Mouse (Mus musculus) liver, embryonic 14.5 days (tissue): ENCODE data around the gene Dock6. TPM values are rescaled to one million over a fixed set of nuclear protein-coding genes. Genes with fewer than 3 reads are reported as not detected.
"Not testable (repeated sequence)": the region's sequence is repeated elsewhere in the genome, so short reads cannot be mapped to it uniquely, and the experiment has no call there.

Experiments
- ATAC-seq: fragments of 200-750 bp; cut with Nextera tagmentation; 2 replicates; pipeline ENCODE4 v1.8.0; 2017; ENCODE audit warnings: moderate number of reproducible peaks, mild to moderate bottlenecking, moderate library complexity; ENCODE audit not compliant: insufficient read depth
- DNase-seq, 3 experiments: peaks; one replicate each; pipeline ENCODE4 v3.0.0-alpha.2; 2012 to 2013; ENCODE audit warnings: low read depth in 3 of 3, low spot score in 3 of 3
- H3K27ac ChIP-seq: fragments of 300-500 bp; sonication (generic); 2 replicates; pipeline ENCODE4 v1.5.1; 2014; ENCODE audit warnings: moderate library complexity, mild to moderate bottlenecking, control low read depth, inconsistent platforms
- H3K27me3 ChIP-seq: fragments of 300-500 bp; sonication (generic); 2 replicates; pipeline ENCODE4 v1.6.1; 2014; ENCODE audit warnings: mild to moderate bottlenecking, low read length, moderate library complexity; ENCODE audit not compliant: control insufficient read depth, insufficient read depth
- H3K36me3 ChIP-seq: fragments of 300-500 bp; sonication (generic); replicated peaks from 2 replicates; pipeline ENCODE4 v1.6.1; 2014; ENCODE audit warnings: low read depth; ENCODE audit not compliant: control insufficient read depth, insufficient read depth
- H3K4me1 ChIP-seq, 2 experiments: fragments of 200-500 bp in 1 of 2; fragments of 300-500 bp in 1 of 2; sonication (generic) in 1 of 2; replicated peaks; 2 replicates each; pipeline ENCODE4 v1.6.1; 2012 to 2014; ENCODE audit warnings: antibody characterized with exemption in 1 of 2, inconsistent platforms in 1 of 2, low read length in 1 of 2; ENCODE audit not compliant: control insufficient read depth in 2 of 2, insufficient read depth in 2 of 2
- H3K4me2 ChIP-seq: fragments of 300-500 bp; sonication (generic); 2 replicates; pipeline ENCODE4 v1.6.1; 2014; ENCODE audit warnings: low read depth, mild to moderate bottlenecking, control low read depth, moderate library complexity
- H3K4me3 ChIP-seq, 2 experiments: fragments of 200-500 bp in 1 of 2; fragments of 300-500 bp in 1 of 2; sonication (generic) in 1 of 2; 2 replicates each; pipeline ENCODE4 v1.5.1; 2012 to 2014; ENCODE audit warnings: low read depth in 2 of 2, low read length in 2 of 2, mild to moderate bottlenecking in 2 of 2, control low read depth in 1 of 2, inconsistent platforms in 1 of 2, moderate library complexity in 1 of 2; ENCODE audit not compliant: insufficient read depth in 1 of 2
- H3K9ac ChIP-seq: fragments of 300-500 bp; sonication (generic); replicated peaks from 2 replicates; pipeline ENCODE4 v1.6.1; 2014; ENCODE audit warnings: mild to moderate bottlenecking, control low read depth, moderate library complexity
- H3K9me3 ChIP-seq: fragments of 300-500 bp; sonication (generic); 2 replicates; pipeline ENCODE4 v1.6.1; 2016; ENCODE audit warnings: low read length, mixed read lengths; ENCODE audit not compliant: control insufficient read depth
- CTCF ChIP-seq: IDR thresholded peaks from 2 replicates; pipeline ENCODE4 v1.5.1; 2016; ENCODE audit warnings: antibody characterized with exemption, low read depth, control low read depth
- EP300 ChIP-seq: IDR thresholded peaks from 2 replicates; pipeline ENCODE4 v1.6.1; 2016; ENCODE audit warnings: antibody characterized with exemption, low read depth
- WGBS: fragments of 180-500 bp; shearing (Covaris S2); extraction: QIAGEN DNeasy Blood & Tissue Kit; methylation state at CpG from one replicate; pipeline ENCODE4 v1.1.7; 2014; ENCODE audit not compliant: insufficient replicate concordance; 5-methylcytosine and 5-hydroxymethylcytosine counted together
- polyA plus RNA-seq, 2 experiments: library from polyadenylated mRNA; depleted of rRNA in 1 of 2; stranded (reverse) in 1 of 2; unstranded in 1 of 2; fragments of >200 nt; fragmentation: Nextera tagmentation in 1 of 2; extraction: Ambion mirVana in 1 of 2; gene quantifications; 2 replicates each; pipeline versions ENCODE4 v1.2.1 to v1.2.3; 2012 to 2014

Gene Dock6
- polyA plus RNA-seq, 2 experiments: 2.1 to 9.0 TPM

GRCm38 (mm10) chr9:21862181-21862580 lies 9.7 kb upstream of the Dock6 start:
- WGBS: 52% methylated on average over 1 of the region's 1 CpGs
- no peak overlapping the region for H3K9ac ChIP-seq
- TF ChIP-seq CTCF (no peak), EP300 (no peak)
- H3K27ac ChIP-seq: no peak overlapping the region
- H3K4me3 ChIP-seq: no peak overlapping the region
- H3K4me2 ChIP-seq: no peak overlapping the region
- no peaks in the 10 kb centered on the region for H3K27me3 ChIP-seq
- no peak for ATAC-seq
- DNase-seq: no peak
- no peaks in the 10 kb centered on the region for H3K9me3 ChIP-seq
- no peaks in the 10 kb centered on the region for H3K4me1 ChIP-seq
- H3K36me3 ChIP-seq: no peaks in the 10 kb centered on the region

DNA sequence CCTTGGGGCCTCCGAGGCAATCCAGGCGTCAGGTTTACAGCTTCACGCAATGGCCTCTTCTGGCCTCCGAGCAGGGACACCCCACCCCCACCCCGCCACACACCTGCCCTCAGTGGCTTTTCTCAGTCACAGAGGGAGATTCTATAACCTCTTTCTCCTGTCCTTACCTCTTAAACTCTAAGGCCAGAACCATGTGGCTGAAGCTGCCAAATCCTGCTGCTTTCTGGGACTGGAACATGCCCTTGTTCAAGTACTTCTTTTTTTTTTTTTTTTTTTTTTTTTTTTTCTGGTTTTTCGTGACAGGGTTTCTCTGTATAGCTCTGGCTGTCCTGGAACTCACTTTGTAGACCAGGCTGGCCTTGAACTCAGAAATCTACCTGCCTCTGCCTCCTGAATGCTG lies 7.9 kb upstream of the Dock6 start:
- not testable (repeated sequence) for ATAC-seq, H3K4me2 ChIP-seq, H3K36me3 ChIP-seq, H3K27ac ChIP-seq, H3K4me3 ChIP-seq, H3K9ac ChIP-seq, H3K27me3 ChIP-seq, DNase-seq, H3K4me1 ChIP-seq, H3K9me3 ChIP-seq
- WGBS: 63% methylated on average over 6 of the region's 6 CpGs

DNA sequence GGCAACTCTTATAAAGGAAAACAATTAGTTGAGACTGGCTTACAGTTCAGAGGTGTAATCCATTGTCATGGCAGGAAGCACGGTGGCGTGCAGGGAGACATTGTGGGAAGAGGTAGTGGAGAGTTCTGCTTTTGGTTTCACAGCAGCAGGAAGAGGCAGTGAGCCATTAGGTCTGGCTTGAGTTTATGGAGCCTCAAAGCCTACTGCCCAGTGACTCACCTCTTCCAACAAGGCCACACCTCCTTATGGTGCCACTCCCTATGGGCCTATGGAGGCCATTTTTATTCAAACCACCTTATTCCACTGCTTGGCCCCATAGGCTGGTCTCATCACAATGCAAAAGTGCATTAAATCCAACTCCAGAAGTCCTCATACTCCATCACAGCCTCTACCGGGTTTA lies 7.2 kb upstream of the Dock6 start:
- DNase-seq (no peak), ATAC-seq (no peak)
- Histone ChIP-seq H3K27ac (no peak overlapping the region), H3K36me3 (no peaks in the 10 kb centered on the region), H3K4me2 (no peak overlapping the region), H3K4me1 (no peaks in the 10 kb centered on the region), H3K9ac (no peak overlapping the region), H3K9me3 (no peaks in the 10 kb centered on the region), H3K27me3 (no peaks in the 10 kb centered on the region), H3K4me3 (no peak overlapping the region)
- WGBS: 54% methylated on average over 3 of the region's 3 CpGs
- TF ChIP-seq CTCF (no peak), EP300 (no peak)

GRCm38 (mm10) chr9:21858084-21858483 lies 5.6 kb upstream of the Dock6 start:
- no peak overlapping the region for H3K27ac ChIP-seq
- TF ChIP-seq CTCF: no peak
- TF ChIP-seq EP300: no peak

GRCm38 (mm10) chr9:21857501-21857900 lies 5.1 kb upstream of the Dock6 start:
- Histone ChIP-seq H3K4me1 (peaks cover 0 to 4% of the 10 kb centered on the region in 2 experiments; a peak in 2 of 4 replicates), H3K9ac (no peak overlapping the region), H3K4me2 (no peak overlapping the region), H3K9me3 (no peaks in the 10 kb centered on the region), H3K36me3 (no peaks in the 10 kb centered on the region), H3K27me3 (no peaks in the 10 kb centered on the region), H3K27ac (no peak overlapping the region), H3K4me3 (no peak overlapping the region)
- 39% methylated on average over 2 of the region's 2 CpGs for WGBS
- ATAC-seq (no peak), DNase-seq (no peak)
- TF ChIP-seq CTCF: no peak
- TF ChIP-seq EP300: no peak

More at GRCm38 (mm10) chr9:21858084-21858483, 5.6 kb upstream of the Dock6 start:
- WGBS: 35% methylated on average over 6 of the region's 6 CpGs
- ATAC-seq (0 out of 2 replicates have a peak, but pooled peaks have one; percentile 28), DNase-seq (no peak)
- Histone ChIP-seq H3K4me1 (no peaks in the 10 kb centered on the region), H3K36me3 (no peaks in the 10 kb centered on the region), H3K9ac (no peak overlapping the region), H3K9me3 (no peaks in the 10 kb centered on the region), H3K27me3 (no peaks in the 10 kb centered on the region), H3K4me2 (no peak overlapping the region), H3K4me3 (no peak overlapping the region)
